Mouse (Mus musculus) layer of hippocampus, postnatal 14 days (tissue): ENCODE data around the gene Spag8. TPM values are rescaled to one million over a fixed set of nuclear protein-coding genes. Genes with fewer than 3 reads are reported as not detected.

Experiments used
- DNase-seq, 2 experiments: peaks; one replicate each; pipeline ENCODE4 v3.0.0; 2021 to 2022; ENCODE audit warnings: low spot score in 2 of 2, mixed read lengths in 1 of 2
- microRNA-seq, 2 experiments: library from miRNA; unstranded; fragments of <30 nt; microRNA quantifications; one replicate each; pipeline ENCODE4 v1.2.0; 2021
- total RNA-seq, 2 experiments: library from RNA; stranded (reverse); gene quantifications; 2 replicates each; pipeline ENCODE4 v1.2.3; 2021

Spag8 gene
- total RNA-seq, 2 experiments from 2014 or later, result 0.98 to 2.3 TPM

- DNase-seq, result no peak
These were observed 48.4 kb downstream of the Spag8 start for GRCm38 (mm10) chr4:43604751-43605685.

GRCm38 (mm10) chr4:43604099-43604498, 49.3 kb downstream of the Spag8 start:
- DNase-seq, result no peak

Small RNAs within 50 kb of the gene (microRNA-seq; reads per million reads assigned to microRNA genes)
- gene Gm25262, result 0 to 0.23 reads per million in 2 experiments

Other genes with a start within 250 kb of the Spag8 start
- gene Fam166b, start 224.5 kb downstream of the Spag8 start, total RNA-seq, result 1 to 10 TPM in 1 of 2 experiments, under 1 TPM in 1; 0.76 to 2.4 TPM
- 10 to 100 TPM; 63.0 to 64.4 TPM for gene Tesk1, start 211.7 kb downstream of the Spag8 start, total RNA-seq
- not detected for gene Cd72, start 199.0 kb downstream of the Spag8 start, total RNA-seq
- not detected for gene Sit1, start 169.9 kb downstream of the Spag8 start, total RNA-seq
- gene Ccdc107, start 160.7 kb downstream of the Spag8 start, total RNA-seq, result 10 to 100 TPM; 26.0 to 28.3 TPM
- 1 to 10 TPM in 1 of 2 experiments, under 1 TPM in 1; 0.74 to 1.2 TPM for gene Arhgef39, start 153.9 kb downstream of the Spag8 start, total RNA-seq
- not detected for gene Car9, start 146.6 kb downstream of the Spag8 start, total RNA-seq
- 1 to 10 TPM; 6.2 to 8.1 TPM for gene Tpm2, start 129.8 kb downstream of the Spag8 start, total RNA-seq
- gene Creb3, start 91.3 kb downstream of the Spag8 start, total RNA-seq, result 10 to 100 TPM; 74.0 TPM
- 10 to 100 TPM; 46.0 to 52.1 TPM for gene Tln1, start 90.9 kb downstream of the Spag8 start, total RNA-seq
- gene Rgp1, start 74.9 kb downstream of the Spag8 start, total RNA-seq, result 10 to 100 TPM; 44.5 to 55.8 TPM
- 10 to 100 TPM; 56.1 to 60.6 TPM for gene Gba2, start 74.7 kb downstream of the Spag8 start, total RNA-seq
- not detected for gene Msmp, start 69.1 kb downstream of the Spag8 start, total RNA-seq
- 10 to 100 TPM; 46.9 to 50.0 TPM for gene Npr2, start 21.7 kb downstream of the Spag8 start, total RNA-seq
- 10 to 100 TPM; 33.1 to 37.8 TPM for gene Hint2, start 2.9 kb upstream of the Spag8 start, total RNA-seq
- gene Tmem8b, start 15.4 kb upstream of the Spag8 start, total RNA-seq, result 10 to 100 TPM; 55.8 to 57.6 TPM
- 1 to 10 TPM; 1.2 TPM for gene Fam221b, start 15.6 kb upstream of the Spag8 start, total RNA-seq
- not detected for gene Olfr70, start 47.2 kb upstream of the Spag8 start, total RNA-seq
- not detected for gene Olfr71, start 56.7 kb upstream of the Spag8 start, total RNA-seq
- 1 to 10 TPM in 1 of 2 experiments, under 1 TPM in 1; 0.52 to 1.5 TPM for gene Hrct1, start 73.6 kb upstream of the Spag8 start, total RNA-seq
- gene Spaar, start 76.4 kb upstream of the Spag8 start, total RNA-seq, result under 1 TPM; 0.38 to 0.53 TPM
- gene Olfr159, start 117.4 kb upstream of the Spag8 start, total RNA-seq, result not detected
- gene Olfr156, start 170.3 kb upstream of the Spag8 start, total RNA-seq, result not detected
- gene Olfr157, start 186.6 kb upstream of the Spag8 start, total RNA-seq, result not detected
- not detected for gene Olfr155, start 198.0 kb upstream of the Spag8 start, total RNA-seq
- gene Reck, start 221.9 kb upstream of the Spag8 start, total RNA-seq, result 1 to 10 TPM; 5.9 to 6.5 TPM